Mouse (Mus musculus) ES-Bruce4 (cell line): ENCODE data around the gene Gm11541. TPM values are rescaled to one million over a fixed set of nuclear protein-coding genes. Genes with fewer than 3 reads are reported as not detected.
"Not testable (repeated sequence)": the region's sequence is repeated elsewhere in the genome, so short reads cannot be mapped to it uniquely, and the experiment has no call there.

Source experiments
- H3K27ac ChIP-seq: 2 replicates; pipeline ENCODE4 v1.5.1; 2012; ENCODE audit warnings: low read length, inconsistent platforms; ENCODE audit not compliant: insufficient read depth
- H3K27me3 ChIP-seq: 2 replicates; pipeline ENCODE4 v1.6.1; 2012; ENCODE audit warnings: mild to moderate bottlenecking, low read length, inconsistent platforms; ENCODE audit not compliant: control insufficient read depth, poor library complexity, insufficient read depth, severe bottlenecking
- H3K36me3 ChIP-seq: 2 replicates; pipeline ENCODE4 v1.6.1; 2012; ENCODE audit warnings: inconsistent platforms, mild to moderate bottlenecking, low read length, moderate library complexity; ENCODE audit not compliant: control insufficient read depth, poor library complexity, insufficient read depth, severe bottlenecking
- H3K4me1 ChIP-seq: one replicate; pipeline ENCODE4 v1.8.1; 2011; ENCODE audit warnings: low read length; ENCODE audit not compliant: control insufficient read depth, insufficient read depth
- H3K4me3 ChIP-seq: 2 replicates; pipeline ENCODE4 v1.5.1; 2011; ENCODE audit warnings: low read depth, mild to moderate bottlenecking, low read length
- H3K9ac ChIP-seq: 2 replicates; pipeline ENCODE4 v1.6.1; 2012; ENCODE audit warnings: low read depth, mild to moderate bottlenecking, inconsistent platforms; ENCODE audit not compliant: poor library complexity, severe bottlenecking
- H3K9me3 ChIP-seq: replicated peaks from 2 replicates; pipeline ENCODE4 v1.6.1; 2012; ENCODE audit warnings: mild to moderate bottlenecking, low read length, inconsistent platforms; ENCODE audit not compliant: control insufficient read depth, poor library complexity, insufficient read depth, severe bottlenecking
- CTCF ChIP-seq: IDR thresholded peaks from one replicate; pipeline ENCODE4 v1.8.1; 2011; ENCODE audit warnings: low read depth, low read length
- EP300 ChIP-seq: IDR thresholded peaks from 2 replicates; pipeline ENCODE4 v1.6.1; 2011; ENCODE audit warnings: low read depth, low read length; ENCODE audit not compliant: insufficient read depth
- POLR2A ChIP-seq: IDR thresholded peaks from one replicate; pipeline ENCODE4 v1.8.1; 2011; ENCODE audit warnings: low read length; ENCODE audit not compliant: insufficient read depth
- polyA plus RNA-seq: library from polyadenylated mRNA; stranded (reverse); fragments of >200 nt; gene quantifications from 2 replicates; pipeline ENCODE4 v1.2.4, GENCODE M21; 2011; ENCODE audit warnings: low read depth; ENCODE audit not compliant: missing spikeins, insufficient read depth, insufficient read length

Gm11541 gene
- polyA plus RNA-seq, 1 experiment, result not detected

DNA sequence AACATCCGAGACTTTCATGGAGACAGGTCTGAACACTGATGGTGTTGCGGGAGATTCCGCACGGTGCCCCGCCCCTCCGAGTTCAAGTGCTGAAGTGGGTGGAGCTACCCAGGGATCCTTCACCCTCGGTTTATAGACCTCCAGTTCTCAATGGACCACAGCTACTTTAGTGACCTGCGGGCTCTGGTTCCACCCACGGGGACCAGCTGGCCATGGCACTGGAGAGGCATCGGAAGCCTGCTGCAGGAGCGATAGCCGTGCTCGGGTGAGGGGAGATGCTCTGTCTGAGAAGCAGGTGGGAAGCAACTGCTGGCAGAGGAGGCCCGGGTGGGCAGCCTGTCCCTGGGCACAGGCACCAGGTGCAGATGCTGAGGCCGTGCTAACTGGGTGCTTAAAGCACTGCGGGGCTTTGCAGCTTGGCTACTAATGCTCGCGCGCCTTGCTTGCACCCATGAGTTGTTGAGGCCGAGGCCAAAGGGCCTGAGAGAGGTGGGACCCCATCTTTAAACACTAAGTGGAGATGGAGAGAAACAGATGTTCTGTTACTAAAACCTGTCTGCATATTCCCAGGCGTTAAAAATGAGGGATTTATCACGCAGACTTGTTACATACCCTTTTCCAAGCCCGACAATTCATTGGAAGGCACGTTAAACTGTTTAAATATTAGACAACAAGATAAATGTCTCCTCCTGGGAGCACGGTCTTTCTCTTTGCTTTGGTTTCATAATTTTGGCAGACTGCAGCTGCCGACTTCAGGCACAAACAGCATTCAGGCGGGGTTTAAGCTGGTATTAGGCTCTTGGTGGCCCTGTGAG is 2.7 kb downstream of the Gm11541 start:
- Histone ChIP-seq H3K4me3 (peak overlapping the region; percentile 43), H3K9ac (peak overlapping the region; percentile 29), H3K36me3 (no peaks in the 10 kb centered on the region), H3K4me1 (no peaks in the 10 kb centered on the region), H3K9me3 (peaks cover 4% of the 10 kb centered on the region; the same call in 1 of the 2 replicates), H3K27me3 (no peaks in the 10 kb centered on the region), H3K27ac (no peak overlapping the region)
- TF ChIP-seq CTCF, result no peak
- TF ChIP-seq EP300, result no peak
- TF ChIP-seq POLR2A, result no peak

DNA sequence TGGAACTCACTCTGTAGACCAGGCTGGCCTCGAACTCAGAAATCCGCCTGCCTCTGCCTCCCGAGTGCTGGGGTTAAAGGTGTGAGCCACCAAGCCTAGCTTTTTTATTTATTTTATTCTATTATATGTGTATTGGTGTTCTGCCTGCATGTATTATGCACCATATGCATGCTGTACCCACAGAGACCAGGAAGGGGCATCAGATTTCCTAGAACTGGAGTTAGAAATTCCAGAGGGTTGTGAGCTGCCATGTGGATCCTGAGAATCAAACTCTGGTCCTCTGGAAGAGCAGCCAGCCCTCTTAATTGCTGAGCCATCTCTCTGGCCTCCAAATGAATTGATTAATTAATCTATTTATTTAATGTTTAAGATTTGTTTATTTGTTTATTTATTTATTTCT is 4.9 kb downstream of the Gm11541 start:
- no peaks in the 10 kb centered on the region for H3K9me3 ChIP-seq
- no peaks in the 10 kb centered on the region for H3K36me3 ChIP-seq
- H3K27me3 ChIP-seq, result no peaks in the 10 kb centered on the region
- H3K9ac ChIP-seq, result no peak overlapping the region
- TF ChIP-seq CTCF (no peak), POLR2A (no peak), EP300 (no peak)
- no peaks in the 10 kb centered on the region for H3K4me1 ChIP-seq
- H3K27ac ChIP-seq, result no peak overlapping the region
- H3K4me3 ChIP-seq, result no peak overlapping the region

DNA sequence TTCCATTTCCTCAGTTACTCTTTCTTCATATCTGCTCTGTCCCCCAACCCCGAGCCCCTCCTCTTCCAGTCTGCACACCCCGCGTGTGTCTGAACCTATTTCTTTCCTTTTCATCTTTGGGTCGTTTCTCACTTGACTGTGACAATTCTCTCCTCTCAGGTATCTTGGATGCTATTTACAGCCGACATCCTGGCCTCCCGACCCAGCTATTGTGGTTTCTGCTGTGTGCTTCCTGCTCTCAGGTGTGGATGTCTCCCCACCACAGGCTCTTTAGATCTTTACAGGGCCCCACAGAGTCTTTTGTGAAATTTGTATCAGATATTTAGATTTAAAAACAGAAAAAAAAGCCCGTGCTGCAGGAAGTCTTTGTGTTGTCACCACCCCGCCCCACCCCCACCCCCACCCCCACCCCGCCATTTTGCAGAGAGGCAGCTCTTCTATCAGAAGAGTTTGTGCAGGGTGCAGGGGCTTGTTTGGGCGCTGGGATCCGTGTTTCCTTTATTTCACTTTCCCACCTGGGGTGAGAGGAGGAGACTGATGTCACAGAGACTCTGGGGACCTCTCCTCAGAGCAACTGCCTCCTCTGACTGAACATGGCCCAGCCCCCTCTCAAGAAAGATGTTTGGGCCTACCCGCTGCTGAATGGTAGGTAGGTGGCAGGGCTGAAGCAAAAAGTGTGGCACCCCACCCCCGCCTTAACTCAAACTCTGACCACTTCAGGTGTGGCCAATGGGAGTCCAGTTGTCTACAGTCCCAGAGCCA is 6.4 kb downstream of the Gm11541 start:
- H3K36me3 ChIP-seq, result no peaks in the 10 kb centered on the region
- 0 out of 2 replicates have a peak overlapping the region, but pooled peaks have one; percentile 9 for H3K9ac ChIP-seq
- H3K4me1 ChIP-seq, result no peaks in the 10 kb centered on the region
- H3K27ac ChIP-seq, result no peak overlapping the region
- TF ChIP-seq EP300, result no peak
- TF ChIP-seq CTCF, result no peak
- TF ChIP-seq POLR2A, result no peak
- H3K27me3 ChIP-seq, result no peaks in the 10 kb centered on the region
- H3K9me3 ChIP-seq, result no peaks in the 10 kb centered on the region
- H3K4me3 ChIP-seq, result no peak overlapping the region

DNA sequence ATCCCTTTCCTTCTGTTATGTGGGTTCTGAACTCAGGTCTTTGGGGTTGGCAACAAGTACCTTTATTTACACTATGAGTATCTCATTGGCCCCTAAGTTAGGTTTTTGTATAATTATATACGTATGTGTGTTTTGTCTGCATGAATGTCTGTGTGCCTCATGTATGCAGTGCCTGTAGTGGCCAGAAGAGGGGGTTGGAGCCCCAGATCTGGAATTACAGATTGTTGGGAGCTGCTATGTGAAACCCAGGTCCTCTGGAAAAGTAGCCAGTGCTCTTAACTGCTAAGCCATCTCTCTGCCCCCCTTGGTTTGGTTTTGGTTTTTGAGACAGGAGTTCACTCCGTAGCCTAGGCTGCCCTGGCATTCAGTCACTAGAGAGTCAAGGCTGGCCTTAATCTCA is 7.2 kb downstream of the Gm11541 start:
- Histone ChIP-seq H3K27me3 (no peaks in the 10 kb centered on the region), H3K4me1 (no peaks in the 10 kb centered on the region), H3K4me3 (no peak overlapping the region), H3K9me3 (no peaks in the 10 kb centered on the region), H3K9ac (no peak overlapping the region), H3K36me3 (no peaks in the 10 kb centered on the region), H3K27ac (no peak overlapping the region)
- TF ChIP-seq EP300 (no peak), CTCF (peak; percentile 18)

DNA sequence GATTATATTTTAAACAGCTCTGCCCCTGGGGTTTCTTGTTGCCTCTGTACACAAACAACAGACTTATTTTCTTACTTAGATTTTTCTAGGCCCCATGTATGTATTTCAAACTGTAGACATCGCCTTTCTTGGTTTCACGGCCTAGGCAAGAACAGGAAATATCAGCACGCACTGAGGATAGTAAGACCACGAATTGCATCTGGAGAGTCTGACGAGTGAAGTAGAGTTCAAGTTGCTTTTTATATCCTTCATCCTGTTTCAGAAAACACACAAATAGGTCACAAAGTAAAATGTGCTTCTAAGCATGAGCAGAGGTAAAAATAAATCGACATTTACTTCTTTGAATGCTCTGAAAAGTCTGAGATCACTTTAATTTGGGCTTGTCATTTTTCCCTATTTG is 8.8 kb downstream of the Gm11541 start:
- no peak overlapping the region for H3K4me3 ChIP-seq
- H3K4me1 ChIP-seq, result no peaks in the 10 kb centered on the region
- H3K27me3 ChIP-seq, result no peaks in the 10 kb centered on the region
- no peak overlapping the region for H3K27ac ChIP-seq
- no peaks in the 10 kb centered on the region for H3K9me3 ChIP-seq
- TF ChIP-seq POLR2A, result no peak
- no peak for TF ChIP-seq CTCF
- no peak for TF ChIP-seq EP300
- H3K9ac ChIP-seq, result no peak overlapping the region
- H3K36me3 ChIP-seq, result no peaks in the 10 kb centered on the region

DNA sequence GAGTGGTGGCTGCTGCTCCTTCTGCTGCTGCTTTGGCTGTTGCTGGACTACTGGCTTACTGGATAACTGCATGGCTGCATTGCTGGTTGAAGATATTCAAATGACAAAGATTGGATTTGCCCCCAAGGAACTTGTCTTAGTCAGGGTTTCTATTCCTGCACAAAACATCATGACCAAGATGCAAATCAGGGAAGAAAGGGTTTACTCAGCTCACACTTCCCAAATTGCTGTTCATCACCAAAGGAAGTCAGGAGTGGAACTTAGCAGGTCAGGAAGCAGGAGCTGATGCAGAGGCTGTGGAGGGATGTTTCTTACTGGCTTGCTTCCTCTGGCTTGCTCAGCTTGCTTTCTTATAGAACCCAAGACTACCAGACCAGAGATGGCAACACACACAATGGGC is 11.8 kb downstream of the Gm11541 start:
- H3K27me3 ChIP-seq, H3K36me3 ChIP-seq, H3K4me3 ChIP-seq, H3K9me3 ChIP-seq, H3K9ac ChIP-seq, H3K27ac ChIP-seq, H3K4me1 ChIP-seq: not testable (repeated sequence)
